Mouse (Mus musculus): ENCODE data around the gene Mxd4. TPM values are rescaled to one million over a fixed set of nuclear protein-coding genes. Genes with fewer than 3 reads are reported as not detected.

The Mxd4 gene
- 25.7 and 29.7 TPM in 2 replicates for polyA plus RNA-seq (2015; fragmentation: Nextera tagmentation; extraction: Ambion mirVana)

DNA sequence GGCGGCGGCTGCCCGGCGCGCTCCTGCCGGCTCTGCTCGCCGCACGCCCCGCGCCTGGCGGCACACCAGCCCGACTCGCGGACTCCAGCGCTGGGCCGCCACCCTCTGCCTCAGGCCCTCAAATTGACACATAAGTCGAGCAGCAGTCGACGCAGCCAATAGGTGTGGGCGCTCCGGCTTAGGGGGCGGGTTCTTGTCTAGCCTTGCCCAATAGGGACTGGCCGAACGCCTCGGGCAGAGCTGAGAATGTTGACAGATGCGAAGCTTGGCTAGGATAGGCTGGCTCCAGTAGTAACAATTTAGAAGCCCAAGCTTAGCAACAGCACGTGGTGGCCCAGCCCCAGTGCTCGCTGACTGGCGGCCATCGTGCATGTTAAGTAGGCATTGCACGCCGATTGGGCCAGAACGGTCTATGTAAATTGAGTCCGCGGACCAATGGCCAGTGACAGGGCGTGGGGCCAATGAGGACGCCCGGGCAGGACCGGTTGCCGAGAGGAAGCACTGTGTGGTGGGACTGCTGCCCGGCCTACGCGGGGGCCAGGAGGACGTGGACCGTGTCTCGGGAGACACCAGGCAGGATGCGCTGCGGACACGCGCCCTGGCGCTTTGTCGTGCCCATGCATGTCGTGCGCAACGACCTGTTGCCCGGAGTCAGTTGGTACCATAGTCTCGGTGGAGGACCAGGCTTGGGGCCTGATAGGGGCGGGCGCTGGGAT lies at the start of gene Mxd4:
TSS of gene Mxd4 (minus strand) at position 120 of the 716 bp plus-strand sequence.
- WGBS: under 1% methylated on average over 60 of the region's 60 CpGs
- H3K4me2 ChIP-seq: peak within 1 kb of the TSS; percentile 94
- peaks cover 54% of the 10 kb centered on the region for H3K4me1 ChIP-seq
- H3K9ac ChIP-seq (replicated peaks): peak within 1 kb of the TSS; percentile 74
- no peaks in the 10 kb centered on the region for H3K9me3 ChIP-seq (replicated peaks)
- ATAC-seq (ENCODE audit: low FRiP score): peak; percentile 98
- H3K27ac ChIP-seq (replicated peaks): peak within 1 kb of the TSS; percentile 93
- no peaks in the 10 kb centered on the region for H3K27me3 ChIP-seq (replicated peaks)
- peaks cover 5% of the 10 kb centered on the region; the same call in 1 of the 2 replicates for H3K36me3 ChIP-seq
- H3K4me3 ChIP-seq (replicated peaks): peak within 1 kb of the TSS; percentile 91

DNA sequence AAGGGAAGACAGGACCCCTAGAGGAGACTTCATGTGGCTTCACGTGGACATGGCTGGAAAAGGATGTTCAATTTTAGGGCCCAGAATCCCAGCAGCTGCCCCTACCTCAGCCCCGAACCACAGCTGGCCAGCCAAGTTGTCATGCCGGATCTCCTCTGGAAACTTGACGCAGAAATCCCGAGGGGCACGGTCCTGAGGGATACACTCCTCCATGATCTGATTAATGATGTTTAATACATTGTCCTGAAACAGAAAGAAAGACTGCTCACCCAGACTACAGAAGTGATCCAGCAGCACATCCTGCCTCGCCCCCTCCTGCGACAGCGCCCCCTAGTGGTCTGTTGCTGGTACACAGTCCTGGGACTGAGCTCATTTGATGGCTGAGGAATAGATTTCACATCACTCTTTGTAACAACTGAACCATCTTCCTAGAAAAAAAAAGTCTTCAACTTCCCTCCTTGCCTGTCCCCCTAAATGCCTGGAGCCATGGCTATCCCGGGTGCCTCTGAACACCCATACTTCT lies 48.4 kb upstream of the Mxd4 start:
- Histone ChIP-seq H3K27ac (replicated peaks) (no peak overlapping the region), H3K27me3 (replicated peaks) (no peaks in the 10 kb centered on the region), H3K9me3 (replicated peaks) (no peaks in the 10 kb centered on the region), H3K9ac (replicated peaks) (no peak overlapping the region), H3K4me2 (no peak overlapping the region), H3K4me3 (replicated peaks) (no peak overlapping the region), H3K36me3 (peaks cover 8% of the 10 kb centered on the region; the same call in 1 of the 2 replicates), H3K4me1 (no peaks in the 10 kb centered on the region)
- no peak for ATAC-seq (ENCODE audit: low FRiP score)
- WGBS: 56% methylated on average over 10 of the region's 10 CpGs

DNA sequence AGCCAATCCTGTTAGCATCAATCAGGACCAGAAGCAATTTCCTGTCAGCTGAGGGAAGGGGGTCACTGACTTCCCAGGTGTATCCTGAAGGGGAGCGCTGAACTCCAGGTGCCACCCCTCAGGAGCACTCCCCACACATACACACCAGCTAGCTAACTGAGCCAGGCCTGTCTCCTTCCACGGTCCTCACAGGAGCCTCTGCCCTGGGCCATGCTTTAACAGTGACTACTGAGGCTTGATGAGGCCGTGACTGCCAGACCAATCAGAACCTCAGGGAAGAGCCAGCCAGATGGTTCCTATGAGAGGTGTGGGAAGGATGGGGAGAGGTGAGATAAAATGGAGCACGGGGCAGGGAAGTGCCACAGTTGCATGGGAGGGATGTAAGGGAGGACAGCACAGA lies 47.5 kb upstream of the Mxd4 start:
- Histone ChIP-seq H3K4me3 (replicated peaks) (no peak overlapping the region), H3K4me1 (no peaks in the 10 kb centered on the region), H3K9me3 (replicated peaks) (no peaks in the 10 kb centered on the region), H3K36me3 (peaks cover 8% of the 10 kb centered on the region; the same call in 1 of the 2 replicates), H3K27ac (replicated peaks) (no peak overlapping the region), H3K9ac (replicated peaks) (no peak overlapping the region), H3K27me3 (replicated peaks) (no peaks in the 10 kb centered on the region), H3K4me2 (no peak overlapping the region)
- 74% methylated on average over 4 of the region's 4 CpGs for WGBS
- ATAC-seq (ENCODE audit: low FRiP score): no peak

DNA sequence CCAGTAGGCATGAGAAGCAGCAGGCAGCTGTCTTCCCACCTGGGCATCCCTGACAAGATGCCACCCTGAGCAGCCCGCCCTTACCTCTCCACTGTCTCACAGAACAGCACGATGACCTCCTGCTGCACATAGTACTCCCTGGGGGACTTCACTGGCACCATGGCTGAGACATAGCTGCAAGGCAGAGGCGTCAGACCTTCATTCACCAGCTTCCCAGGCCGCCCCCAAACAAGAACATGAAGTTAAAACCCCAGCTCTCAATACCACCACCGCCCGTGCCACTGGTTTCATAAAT lies 45.6 kb upstream of the Mxd4 start:
- Histone ChIP-seq H3K4me2 (no peak overlapping the region), H3K27me3 (replicated peaks) (no peaks in the 10 kb centered on the region), H3K36me3 (peaks cover 8% of the 10 kb centered on the region; the same call in 1 of the 2 replicates), H3K4me1 (no peaks in the 10 kb centered on the region), H3K9me3 (replicated peaks) (no peaks in the 10 kb centered on the region), H3K9ac (replicated peaks) (no peak overlapping the region), H3K4me3 (replicated peaks) (no peak overlapping the region), H3K27ac (replicated peaks) (no peak overlapping the region)
- 88% methylated on average over 6 of the region's 6 CpGs for WGBS
- no peak for ATAC-seq (ENCODE audit: low FRiP score)

DNA sequence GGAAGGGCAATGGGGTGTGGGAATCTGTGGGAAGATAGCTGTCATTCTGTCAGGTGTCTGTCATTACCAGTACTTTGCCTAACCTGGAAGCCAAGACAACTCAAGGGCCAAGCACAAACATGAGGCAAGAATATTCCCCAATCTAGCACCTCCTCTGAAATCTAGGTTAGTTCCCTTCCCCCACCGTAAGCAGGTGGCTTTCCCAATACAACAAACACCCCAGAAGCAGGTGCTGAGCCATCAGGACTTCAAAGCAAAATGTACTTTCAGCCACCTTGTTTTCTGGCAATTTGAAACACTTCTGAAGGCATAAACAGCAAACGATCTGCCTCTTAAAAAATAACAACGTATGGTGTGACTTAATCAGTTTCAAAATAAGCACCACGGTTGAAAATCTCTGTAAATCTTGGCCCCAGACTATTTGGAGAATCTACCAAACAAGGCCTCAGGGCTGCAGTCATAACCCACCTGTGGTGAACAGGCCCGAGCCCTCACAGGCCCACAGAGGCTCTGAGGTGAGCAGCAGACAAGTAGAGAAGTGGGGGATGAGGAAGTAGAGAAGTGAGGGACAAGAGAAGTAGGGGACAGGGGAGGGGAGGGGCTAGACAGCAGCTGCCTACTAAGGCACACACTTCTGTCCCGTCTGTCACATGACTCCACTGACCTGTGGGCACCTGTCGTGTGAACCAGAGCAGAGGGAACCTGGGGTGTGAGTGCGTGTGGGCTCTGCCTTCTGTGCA lies 45.1 kb upstream of the Mxd4 start:
- 81% methylated on average over 8 of the region's 8 CpGs for WGBS

DNA sequence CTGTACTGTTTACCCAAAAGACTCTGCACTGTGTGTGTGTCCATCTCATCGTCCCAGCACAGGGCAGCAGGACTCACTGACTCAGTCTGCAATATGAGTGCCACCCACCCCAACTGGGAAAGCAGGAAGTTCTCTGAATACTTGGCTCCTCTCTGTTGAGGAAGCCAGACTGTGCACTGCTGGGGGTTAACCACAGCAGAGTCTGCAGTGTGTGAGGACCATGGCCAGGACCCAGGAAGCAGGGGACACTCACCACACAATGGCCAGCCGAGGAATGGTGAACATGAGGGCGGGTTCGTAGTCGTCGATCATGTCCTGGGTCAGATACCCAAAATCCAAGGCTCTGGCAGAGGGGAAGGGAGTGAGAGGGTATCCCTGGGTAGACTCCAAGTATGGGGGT lies 44.4 kb upstream of the Mxd4 start:
- H3K9ac ChIP-seq (replicated peaks): no peak overlapping the region
- no peaks in the 10 kb centered on the region for H3K27me3 ChIP-seq (replicated peaks)
- no peak overlapping the region for H3K27ac ChIP-seq (replicated peaks)
- no peak overlapping the region for H3K4me3 ChIP-seq (replicated peaks)
- peaks cover 8% of the 10 kb centered on the region; the same call in 1 of the 2 replicates for H3K36me3 ChIP-seq
- H3K4me1 ChIP-seq: no peaks in the 10 kb centered on the region
- WGBS: 84% methylated on average over 6 of the region's 6 CpGs
- no peak overlapping the region for H3K4me2 ChIP-seq
- ATAC-seq (ENCODE audit: low FRiP score): no peak
- no peaks in the 10 kb centered on the region for H3K9me3 ChIP-seq (replicated peaks)

More for the DNA sequence above, 45.1 kb upstream of the Mxd4 start:
- Histone ChIP-seq H3K27me3 (replicated peaks) (no peaks in the 10 kb centered on the region), H3K36me3 (peaks cover 8% of the 10 kb centered on the region; the same call in 1 of the 2 replicates), H3K27ac (replicated peaks) (no peak overlapping the region), H3K4me1 (no peaks in the 10 kb centered on the region), H3K9me3 (replicated peaks) (no peaks in the 10 kb centered on the region), H3K4me3 (replicated peaks) (no peak overlapping the region), H3K4me2 (no peak overlapping the region), H3K9ac (replicated peaks) (no peak overlapping the region)
- ATAC-seq (ENCODE audit: low FRiP score): no peak

DNA sequence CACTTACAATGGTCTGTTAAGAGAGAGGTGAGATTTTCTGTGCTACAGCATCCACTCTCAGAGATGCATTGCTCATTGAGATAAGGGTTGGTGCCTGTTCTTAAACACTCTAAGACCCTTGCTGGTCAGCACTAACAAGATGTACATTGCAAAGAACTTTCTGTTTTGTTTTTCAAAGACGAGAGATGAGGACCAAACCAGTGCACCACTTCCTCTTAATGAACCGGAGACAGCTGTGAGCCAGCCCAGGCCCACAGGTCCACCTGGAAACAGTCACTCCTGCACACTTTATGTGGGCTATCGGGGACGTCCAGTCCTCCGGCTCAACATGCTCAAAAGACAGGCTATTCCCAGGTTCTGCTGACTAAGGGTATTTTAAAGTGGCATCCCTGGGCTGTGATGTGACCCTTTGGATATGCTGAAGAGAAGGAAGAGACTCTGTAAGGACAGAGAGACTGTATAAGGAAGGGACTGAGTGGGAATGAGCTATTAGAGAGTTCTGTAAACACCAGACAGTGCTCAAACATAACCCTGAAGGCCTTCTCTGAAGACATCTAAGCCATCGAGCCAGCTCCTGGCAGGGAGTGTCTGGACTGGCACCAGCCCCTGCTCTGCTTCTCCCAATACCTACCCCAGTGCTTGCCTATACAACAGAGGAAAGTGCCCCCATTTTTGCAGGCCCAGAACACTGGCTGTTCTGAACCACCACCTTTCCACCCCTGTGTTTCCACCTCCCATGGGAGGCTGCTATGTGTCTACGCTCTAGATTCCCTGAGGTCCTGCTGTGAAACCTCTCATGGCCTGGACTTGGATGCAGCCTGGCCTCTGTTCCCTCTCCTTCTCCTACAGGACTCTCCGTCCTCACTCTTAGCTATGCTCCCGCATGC lies 43.3 kb upstream of the Mxd4 start:
- ATAC-seq (ENCODE audit: low FRiP score): no peak
- H3K27ac ChIP-seq (replicated peaks): no peak overlapping the region
- no peaks in the 10 kb centered on the region for H3K4me1 ChIP-seq
- H3K36me3 ChIP-seq: peaks cover 8% of the 10 kb centered on the region; the same call in 1 of the 2 replicates
- no peak overlapping the region for H3K4me3 ChIP-seq (replicated peaks)
- no peaks in the 10 kb centered on the region for H3K9me3 ChIP-seq (replicated peaks)
- no peaks in the 10 kb centered on the region for H3K27me3 ChIP-seq (replicated peaks)
- 87% methylated on average over 9 of the region's 9 CpGs for WGBS
- no peak overlapping the region for H3K9ac ChIP-seq (replicated peaks)
- H3K4me2 ChIP-seq: no peak overlapping the region

DNA sequence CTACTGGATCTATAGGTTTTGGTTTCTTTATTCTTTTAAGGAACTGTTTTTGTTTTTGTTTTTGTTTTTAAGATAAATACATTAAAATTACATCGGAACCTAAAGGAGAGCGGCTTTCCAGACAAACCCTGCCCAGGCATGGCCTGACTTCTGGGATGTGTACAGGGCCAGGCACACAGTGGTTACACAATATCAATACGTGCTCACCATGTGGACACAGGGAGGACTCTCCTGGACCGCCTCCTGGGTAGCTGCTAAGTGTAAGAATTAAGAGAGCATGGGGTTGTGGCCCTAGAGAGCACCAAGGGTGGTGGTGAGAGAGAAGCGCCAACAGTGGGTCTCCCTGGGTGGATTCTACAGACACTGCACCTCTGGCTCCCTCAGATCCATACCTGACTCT lies 42.0 kb upstream of the Mxd4 start:
- H3K36me3 ChIP-seq: peaks cover 5% of the 10 kb centered on the region; the same call in 1 of the 2 replicates
- H3K4me3 ChIP-seq (replicated peaks): no peak overlapping the region
- no peaks in the 10 kb centered on the region for H3K4me1 ChIP-seq
- H3K4me2 ChIP-seq: no peak overlapping the region
- WGBS: 95% methylated on average over 5 of the region's 5 CpGs
- ATAC-seq (ENCODE audit: low FRiP score): no peak
- H3K27ac ChIP-seq (replicated peaks): no peak overlapping the region
- H3K27me3 ChIP-seq (replicated peaks): no peaks in the 10 kb centered on the region
- no peak overlapping the region for H3K9ac ChIP-seq (replicated peaks)
- H3K9me3 ChIP-seq (replicated peaks): no peaks in the 10 kb centered on the region

DNA sequence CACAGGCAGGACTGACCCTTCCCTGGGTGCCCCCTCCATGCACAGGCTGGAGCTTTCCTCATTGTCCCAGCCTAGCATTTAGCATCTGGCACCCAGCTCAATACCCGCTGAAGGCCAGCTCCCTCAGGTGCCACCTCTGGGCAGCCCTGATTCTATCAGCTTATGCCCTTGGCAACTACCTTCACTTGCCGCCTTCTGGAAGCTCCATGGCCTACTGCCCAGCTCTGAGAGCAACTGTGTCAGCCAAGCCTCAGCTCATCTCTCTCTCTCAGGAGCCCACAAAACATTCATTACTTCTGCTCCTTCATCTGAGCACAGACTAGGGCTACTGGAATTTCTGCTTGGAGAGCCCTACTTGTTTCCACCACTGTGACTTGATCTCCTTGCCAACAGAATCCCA lies 38.0 kb upstream of the Mxd4 start:
- H3K9ac ChIP-seq (replicated peaks): no peak overlapping the region
- WGBS: 93% methylated on average over 2 of the region's 2 CpGs
- H3K9me3 ChIP-seq (replicated peaks): no peaks in the 10 kb centered on the region
- no peak overlapping the region for H3K4me2 ChIP-seq
- no peaks in the 10 kb centered on the region for H3K27me3 ChIP-seq (replicated peaks)
- no peak overlapping the region for H3K4me3 ChIP-seq (replicated peaks)
- H3K36me3 ChIP-seq: no peaks in the 10 kb centered on the region
- H3K4me1 ChIP-seq: no peaks in the 10 kb centered on the region
- no peak overlapping the region for H3K27ac ChIP-seq (replicated peaks)
- no peak for ATAC-seq (ENCODE audit: low FRiP score)

DNA sequence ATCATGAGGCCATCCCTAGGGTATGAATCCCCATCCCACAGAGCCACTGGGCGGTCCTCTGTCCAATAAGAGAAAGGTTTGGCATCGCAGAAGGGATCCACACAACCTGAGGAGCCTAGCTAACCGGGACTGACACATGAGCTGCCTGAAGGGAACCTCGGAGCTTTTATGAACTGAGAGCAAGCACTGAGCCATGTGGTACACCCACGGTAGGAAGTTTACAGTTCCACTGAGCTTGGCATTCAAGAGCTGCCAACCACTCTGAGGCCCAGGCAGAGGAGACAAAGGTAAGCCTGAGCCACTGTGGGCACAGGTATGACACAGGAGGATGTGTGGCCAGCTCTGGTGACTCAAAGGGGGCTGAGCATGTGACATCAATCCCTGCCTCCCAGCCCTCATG lies 37.0 kb upstream of the Mxd4 start:
- no peak overlapping the region for H3K4me3 ChIP-seq (replicated peaks)
- H3K27ac ChIP-seq (replicated peaks): no peak overlapping the region
- H3K4me2 ChIP-seq: no peak overlapping the region
- H3K27me3 ChIP-seq (replicated peaks): no peaks in the 10 kb centered on the region
- H3K9ac ChIP-seq (replicated peaks): no peak overlapping the region
- ATAC-seq (ENCODE audit: low FRiP score): no peak
- H3K4me1 ChIP-seq: no peaks in the 10 kb centered on the region
- no peaks in the 10 kb centered on the region for H3K9me3 ChIP-seq (replicated peaks)
- H3K36me3 ChIP-seq: no peaks in the 10 kb centered on the region
- 88% methylated on average over 5 of the region's 5 CpGs for WGBS

DNA sequence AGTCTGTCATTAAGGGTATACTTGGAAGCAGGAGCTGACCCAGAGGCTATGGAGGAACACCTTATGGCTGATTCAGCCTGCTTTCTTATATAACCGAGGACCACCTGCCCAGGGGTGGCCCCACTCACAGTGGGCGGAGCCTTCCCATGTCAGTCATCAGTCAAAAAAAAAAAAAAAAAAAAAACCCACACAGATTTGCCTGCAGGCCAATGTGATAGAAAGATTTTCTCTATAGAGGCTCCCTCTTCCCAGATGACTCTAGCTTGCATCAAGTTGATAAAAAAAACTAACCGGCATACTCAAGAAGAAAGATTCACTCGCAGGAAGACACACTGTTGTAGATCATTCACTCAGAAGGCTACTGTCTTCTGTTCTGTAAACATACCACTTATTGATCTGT lies 32.5 kb upstream of the Mxd4 start:
- H3K9me3 ChIP-seq (replicated peaks): no peaks in the 10 kb centered on the region
- H3K4me1 ChIP-seq: no peaks in the 10 kb centered on the region
- H3K27me3 ChIP-seq (replicated peaks): no peaks in the 10 kb centered on the region
- H3K4me2 ChIP-seq: no peak overlapping the region
- no peaks in the 10 kb centered on the region for H3K36me3 ChIP-seq
- H3K9ac ChIP-seq (replicated peaks): no peak overlapping the region
- no peak for ATAC-seq (ENCODE audit: low FRiP score)
- 87% methylated on average over 4 of the region's 4 CpGs for WGBS
- no peak overlapping the region for H3K27ac ChIP-seq (replicated peaks)
- no peak overlapping the region for H3K4me3 ChIP-seq (replicated peaks)

Data from neural tube, embryonic 15.5 days (tissue).